7 mouse cellular contexts compared by ENCODE assay signal in genomic region chr10:92162473-92163011, GRCm38 (mm10).
DNase-seq lines count a peak whose midpoint lies in the region; ATAC-seq and TF ChIP-seq lines count a peak whose summit lies in the region.

No protein-coding gene starts in this region.

- peak; percentile 68; the same call in 1 of the 2 replicates for ATAC-seq in lung, embryonic 14.5 days (ENCODE audit: insufficient read depth)
- peak; percentile 50 for ATAC-seq in forebrain, embryonic 14.5 days
- peak; percentile 34 for ATAC-seq in midbrain, embryonic 11.5 days (ENCODE audit: low FRiP score)

- H3K4me2 ChIP-seq in lung, embryonic 14.5 days, result peak overlapping the region; percentile 73
- peak overlapping the region; percentile 81 for H3K4me2 ChIP-seq in forebrain, embryonic 14.5 days (ENCODE audit: low read length)
- peak overlapping the region; percentile 65 for H3K4me2 ChIP-seq in midbrain, embryonic 11.5 days

- H3K27ac ChIP-seq in lung, embryonic 14.5 days (ENCODE audit: low read depth), result no peak overlapping the region
- peak overlapping the region; percentile 94 for H3K27ac ChIP-seq in forebrain, embryonic 14.5 days (ENCODE audit: low read depth, low read length)
- H3K27ac ChIP-seq in midbrain, embryonic 11.5 days (ENCODE audit: low read depth, low read length), result peak overlapping the region; percentile 96

- WGBS in lung, embryonic 14.5 days, result under 1% methylated on average over 29 of the region's 29 CpGs
- WGBS in forebrain, embryonic 14.5 days, result under 1% methylated on average over 29 of the region's 29 CpGs
- under 1% methylated on average over 29 of the region's 29 CpGs for WGBS in midbrain, embryonic 11.5 days

- peak overlapping the region; percentile 34 for H3K9ac ChIP-seq in lung, embryonic 14.5 days
- peak overlapping the region; percentile 85 for H3K9ac ChIP-seq in forebrain, embryonic 14.5 days (ENCODE audit: low read length)
- peak overlapping the region; percentile 86 for H3K9ac ChIP-seq in midbrain, embryonic 11.5 days (ENCODE audit: low read length)

- no peak for TF ChIP-seq CTCF in lung, embryonic 14.5 days (IDR thresholded peaks at IDR 0.05; ENCODE audit: low read depth)

- peaks cover 13% of the 10 kb centered on the region; the same call in 1 of the 2 replicates for H3K27me3 ChIP-seq in lung, embryonic 14.5 days (ENCODE audit: insufficient read depth, low read length)
- H3K27me3 ChIP-seq in forebrain, embryonic 14.5 days (replicated peaks; ENCODE audit: control insufficient read depth, insufficient read depth, low read length), result no peaks in the 10 kb centered on the region
- no peaks in the 10 kb centered on the region; the same call in 1 of the 2 replicates for H3K27me3 ChIP-seq in midbrain, embryonic 11.5 days (ENCODE audit: control insufficient read depth, insufficient read depth, low read length)

- H3K4me1 ChIP-seq in lung, embryonic 14.5 days (ENCODE audit: insufficient read depth), result no peaks in the 10 kb centered on the region
- H3K4me1 ChIP-seq in forebrain, embryonic 14.5 days (ENCODE audit: control insufficient read depth, insufficient read depth, low read length), result peaks cover 2% of the 10 kb centered on the region; the same call in 1 of the 2 replicates
- peaks cover 6% of the 10 kb centered on the region; the same call in 1 of the 2 replicates for H3K4me1 ChIP-seq in midbrain, embryonic 11.5 days (ENCODE audit: control insufficient read depth, insufficient read depth, low read length)

- DNase-seq in lung, embryonic 14.5 days, result peak; percentile 56
- no peak for DNase-seq in lung, adult 18-20 months
- DNase-seq in cerebellum, adult 8-10 months, result peak; percentile 16
- peak; percentile 79 for DNase-seq in forebrain, embryonic 14.5 days (ENCODE audit: low spot score)
- peak; percentile 31 to 44 for DNase-seq in layer of hippocampus, postnatal 10 days (ENCODE audit: low spot score in 2 of 2)
- peak; percentile 98 for DNase-seq in midbrain, embryonic 11.5 days (ENCODE audit: low spot score, missing footprints)
- DNase-seq in testis, postnatal 14 days (ENCODE audit: low spot score), result peak; percentile 7

- H3K9me3 ChIP-seq in lung, embryonic 14.5 days (ENCODE audit: low read depth, low read length), result no peaks in the 10 kb centered on the region
- H3K9me3 ChIP-seq in forebrain, embryonic 14.5 days (replicated peaks; ENCODE audit: control insufficient read depth, low read length), result no peaks in the 10 kb centered on the region
- H3K9me3 ChIP-seq in midbrain, embryonic 11.5 days (ENCODE audit: control insufficient read depth, low read length), result no peaks in the 10 kb centered on the region

- peak overlapping the region; percentile 36 for H3K4me3 ChIP-seq in lung, embryonic 14.5 days (ENCODE audit: low read depth, low read length)
- H3K4me3 ChIP-seq in forebrain, embryonic 14.5 days (ENCODE audit: low read depth, low read length), result peak overlapping the region; percentile 52
- H3K4me3 ChIP-seq in midbrain, embryonic 11.5 days (ENCODE audit: low read depth, low read length), result peak overlapping the region; percentile 60

- H3K36me3 ChIP-seq in lung, embryonic 14.5 days (ENCODE audit: insufficient read depth), result no peaks in the 10 kb centered on the region
- 0 out of 2 replicates have a peak, but pooled peaks cover under 1% of the 10 kb centered on the region for H3K36me3 ChIP-seq in forebrain, embryonic 14.5 days (ENCODE audit: control insufficient read depth, insufficient read depth, low read length)
- H3K36me3 ChIP-seq in midbrain, embryonic 11.5 days (ENCODE audit: control insufficient read depth, insufficient read depth, low read length), result no peaks in the 10 kb centered on the region

Comparison
In these comparisons a context has a peak if more than half of its experiments do, and no peak if none do; other contexts are left out.
1. DNase-seq: peak in lung, embryonic 14.5 days (single experiment), cerebellum, adult 8-10 months (single experiment), forebrain, embryonic 14.5 days (single experiment), layer of hippocampus, postnatal 10 days (2 of 2), midbrain, embryonic 11.5 days (single experiment) and testis, postnatal 14 days (single experiment); none in lung, adult 18-20 months (0 of 2).
2. H3K9ac ChIP-seq: peak in every context shown above with its lines; median percentile 86 in midbrain, embryonic 11.5 days; 85 in forebrain, embryonic 14.5 days; 34 in lung, embryonic 14.5 days.
3. Peak in every context shown above with its lines, with median percentiles within 50 percentile points of each other: ATAC-seq, H3K4me2 ChIP-seq and H3K4me3 ChIP-seq.